Mouse (Mus musculus) layer of hippocampus, postnatal 10 days (tissue): Measurements from ENCODE around the gene Zdhhc8. TPM values are rescaled to one million over a fixed set of nuclear protein-coding genes. Genes with fewer than 3 reads are reported as not detected.

Source experiments
- DNase-seq, 2 experiments: peaks; one replicate each; pipeline ENCODE4 v3.0.0; 2021; ENCODE audit warnings: low spot score in 2 of 2
- total RNA-seq, 2 experiments: library from RNA; stranded (reverse); gene quantifications; 2 replicates each; pipeline ENCODE4 v1.2.3; 2021

Zdhhc8 gene
- total RNA-seq, 2 experiments from 2014 or later = 73.9 to 75.1 TPM

- DNase-seq = no peak
Observed at GRCm38 (mm10) chr16:18231451-18231850, 3.5 kb downstream of the Zdhhc8 start.

GRCm38 (mm10) chr16:18231047-18231446 lies 3.9 kb downstream of the Zdhhc8 start:
- no peak for DNase-seq

DNA sequence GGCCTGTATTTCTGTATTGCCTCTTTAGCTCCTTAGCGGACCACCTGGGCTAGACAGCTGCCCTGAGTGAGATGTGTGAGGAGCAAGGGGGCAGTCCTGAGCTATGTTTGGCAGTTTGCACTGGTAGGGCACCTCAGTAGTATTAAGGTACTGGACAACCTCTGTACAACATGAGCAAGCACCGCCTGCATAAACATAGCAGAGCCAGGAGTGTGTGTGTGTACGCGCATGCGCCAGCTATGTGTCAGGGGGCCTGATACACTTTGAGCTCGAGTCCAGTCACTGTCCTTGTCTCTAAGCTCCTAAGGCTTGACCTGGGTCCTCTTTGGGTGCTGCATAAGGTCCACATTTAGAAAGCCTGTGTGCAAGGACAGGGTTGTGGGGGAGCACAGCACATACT lies 4.3 kb downstream of the Zdhhc8 start:
- DNase-seq = peak in 1 of 2 experiments; percentile 15

GRCm38 (mm10) chr16:18229622-18230021 lies 5.3 kb downstream of the Zdhhc8 start:
- DNase-seq = peak; percentile 66 to 72

GRCm38 (mm10) chr16:18228856-18229255 lies 6.1 kb downstream of the Zdhhc8 start:
- peak in 1 of 2 experiments; percentile 19 for DNase-seq

DNA sequence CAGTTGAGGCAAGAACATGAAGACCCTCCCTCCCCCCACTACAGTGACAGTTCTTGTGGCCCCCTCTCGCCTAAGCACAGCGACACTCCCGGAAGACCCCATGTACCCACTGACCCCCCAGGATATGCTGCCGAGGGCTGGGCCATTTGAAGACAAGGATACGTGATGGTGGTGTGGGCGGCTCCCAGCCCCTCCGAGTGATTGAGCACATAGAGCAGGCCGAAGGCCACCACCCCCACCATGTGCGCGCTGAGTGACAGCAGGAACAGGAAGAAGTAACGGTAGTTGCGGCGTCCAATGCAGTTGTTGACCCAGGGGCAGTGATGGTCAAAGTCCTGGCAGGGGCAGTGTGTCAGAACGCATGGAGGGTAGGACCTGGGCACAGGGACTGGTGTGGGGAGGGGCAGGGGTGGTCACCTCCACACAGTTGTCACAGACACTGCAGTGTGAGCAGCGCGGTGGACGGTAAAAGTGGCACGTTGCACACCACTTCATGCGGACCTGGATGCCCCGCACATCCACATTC lies 7.0 kb downstream of the Zdhhc8 start:
- no peak for DNase-seq

- peak in 1 of 2 experiments; percentile 23 for DNase-seq
Observed at GRCm38 (mm10) chr16:18227187-18227586, 7.7 kb downstream of the Zdhhc8 start.

GRCm38 (mm10) chr16:18222188-18222587 lies 12.7 kb downstream of the Zdhhc8 start:
- DNase-seq = no peak

DNA sequence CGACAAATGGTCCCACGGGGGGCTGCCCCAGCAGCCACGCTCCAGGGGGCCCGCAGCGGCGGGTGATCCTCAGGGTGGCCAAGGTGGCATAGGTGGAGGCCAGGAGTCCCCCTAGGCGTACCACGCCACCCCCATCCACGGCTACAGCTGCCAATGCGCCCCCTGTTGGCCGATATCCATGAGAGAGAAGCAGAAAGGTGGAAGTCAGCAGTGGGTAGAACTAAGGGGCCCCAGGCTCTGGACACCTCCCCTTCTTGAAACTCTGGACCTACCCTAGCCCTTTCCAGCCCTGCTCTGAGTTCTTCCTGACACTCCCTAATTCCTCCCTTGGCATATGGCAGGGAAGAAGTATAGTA lies 13.4 kb downstream of the Zdhhc8 start:
- no peak for DNase-seq

DNA sequence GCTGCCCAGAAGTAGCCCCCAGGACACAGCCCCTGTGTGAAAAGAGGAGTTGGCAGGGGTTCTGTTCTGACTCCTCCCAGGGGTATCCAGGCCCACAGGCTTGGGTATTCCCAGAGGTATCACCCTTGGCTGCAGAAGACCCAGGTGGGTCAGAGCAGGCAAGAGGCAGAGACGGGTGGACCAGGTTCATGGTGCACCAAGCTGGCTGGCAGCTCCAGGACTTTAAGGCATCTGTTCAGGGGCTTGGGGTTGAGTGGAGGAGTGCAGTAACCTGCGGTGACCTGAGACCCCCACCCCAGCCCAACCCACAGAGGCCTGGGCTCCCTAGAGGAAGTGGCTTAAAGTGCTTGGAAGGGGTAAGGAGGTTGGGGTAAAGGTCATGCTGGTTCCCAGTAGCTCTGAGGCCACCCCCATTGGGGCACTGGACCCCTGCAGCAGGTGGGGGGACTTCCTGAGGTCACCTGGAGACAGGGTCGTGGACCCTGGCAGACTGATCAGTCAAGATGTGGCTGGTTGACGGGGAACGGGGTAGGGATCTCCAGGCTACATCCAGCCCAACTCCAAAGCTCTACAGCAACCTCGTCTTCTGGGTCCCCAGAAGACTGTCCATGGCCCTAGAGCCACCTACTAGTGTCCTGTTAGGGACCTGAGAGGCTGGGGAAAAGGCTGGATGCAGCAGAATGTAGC lies 13.9 kb downstream of the Zdhhc8 start:
- DNase-seq = no peak

- peak in 1 of 2 experiments; percentile 46 for DNase-seq
Observed at GRCm38 (mm10) chr16:18220001-18220400, 14.9 kb downstream of the Zdhhc8 start.

DNA sequence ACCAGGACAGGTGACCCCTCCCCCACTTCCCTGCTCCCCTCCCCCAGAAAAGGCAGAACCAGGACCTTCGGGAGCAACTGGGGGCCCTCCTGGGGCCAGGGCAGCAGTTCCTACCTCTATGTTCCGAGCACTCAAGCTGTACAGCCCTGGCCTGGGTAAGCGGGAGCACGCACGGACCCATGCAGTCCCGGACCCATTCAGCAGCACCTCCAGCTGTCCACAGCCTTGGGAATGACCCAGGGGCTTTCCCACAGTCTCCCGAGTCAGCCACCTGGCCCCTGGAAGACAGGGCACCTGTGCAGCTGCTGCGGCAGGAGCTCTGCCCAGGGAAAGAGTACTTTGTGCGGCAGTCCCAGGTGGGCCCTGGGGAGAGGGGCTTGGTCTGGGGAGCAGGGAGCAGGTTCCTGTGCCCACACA lies 16.3 kb downstream of the Zdhhc8 start:
- DNase-seq = no peak

- DNase-seq = no peak
Observed at GRCm38 (mm10) chr16:18217579-18217978, 17.4 kb downstream of the Zdhhc8 start, which contains the start of gene Ccdc188. Gene Ccdc188 (plus strand): TSS chr16:18217879.

DNA sequence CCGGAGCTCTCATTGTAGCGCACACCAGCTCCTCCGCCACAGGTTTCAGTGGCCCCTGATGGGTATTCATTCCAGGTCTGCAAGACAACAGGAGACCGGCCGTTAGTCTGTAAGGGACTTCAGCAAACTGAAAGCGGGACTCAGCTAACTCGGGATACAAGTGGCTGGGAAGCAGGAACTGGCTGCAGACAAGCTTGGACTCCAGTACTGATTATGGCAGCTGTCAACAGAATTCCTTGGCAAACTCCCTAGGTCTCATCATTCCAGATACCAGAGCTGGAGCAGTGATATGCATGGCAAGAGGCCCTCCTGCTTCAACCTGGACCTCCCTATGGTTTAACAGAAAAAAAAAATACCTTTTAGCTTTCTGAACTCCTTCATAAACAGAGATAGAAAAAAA lies 20.1 kb downstream of the Zdhhc8 start:
- no peak for DNase-seq

GRCm38 (mm10) chr16:18213689-18214088 lies 21.2 kb downstream of the Zdhhc8 start:
- DNase-seq = peak; percentile 72 to 75

- DNase-seq = peak; percentile 98 to 99
Observed at GRCm38 (mm10) chr16:18211417-18212171, 23.3 kb downstream of the Zdhhc8 start.

- DNase-seq = peak; percentile 82 to 83
Observed at GRCm38 (mm10) chr16:18210701-18211416, 24.1 kb downstream of the Zdhhc8 start.

DNA sequence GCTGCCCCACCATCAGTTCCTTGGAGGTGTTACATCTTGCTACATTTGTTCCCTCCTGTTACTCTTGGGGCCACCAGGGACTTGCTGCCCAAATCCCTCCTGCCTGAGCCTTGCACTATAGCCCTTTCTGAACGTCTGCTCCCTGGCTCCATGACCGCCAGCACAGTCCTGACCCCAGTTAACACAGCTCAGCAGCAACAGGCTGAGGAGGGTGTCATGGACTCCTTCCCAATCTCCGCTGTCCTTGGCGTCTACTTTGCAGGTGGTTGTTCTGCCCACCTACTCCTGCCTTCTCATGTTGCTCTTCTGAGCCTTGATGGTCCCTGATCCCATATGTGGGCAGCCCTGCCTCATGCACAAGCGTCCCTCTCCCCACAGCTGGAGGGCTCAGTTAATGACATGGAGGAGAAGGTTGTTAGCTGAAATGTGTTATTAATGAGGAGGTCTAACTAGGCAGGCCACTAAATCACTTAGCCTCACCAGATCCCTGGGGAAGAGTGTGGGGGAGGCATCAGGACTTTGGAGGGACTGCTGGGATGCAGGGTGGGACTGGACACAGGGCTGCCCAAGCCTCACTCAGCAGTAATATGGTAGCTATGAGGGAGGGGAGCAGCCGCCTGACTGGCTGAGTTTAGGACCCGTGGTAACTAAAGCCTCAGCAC lies 31.4 kb downstream of the Zdhhc8 start:
- no peak for DNase-seq

- DNase-seq = no peak
Observed at GRCm38 (mm10) chr16:18202061-18202460, 32.9 kb downstream of the Zdhhc8 start.

- DNase-seq = no peak
Observed at GRCm38 (mm10) chr16:18201620-18202019, 33.3 kb downstream of the Zdhhc8 start.

- no peak for DNase-seq
Observed at GRCm38 (mm10) chr16:18200062-18200461, 34.9 kb downstream of the Zdhhc8 start.
